Mouse (Mus musculus): ENCODE data around the gene Odf3l2.
A peak's percentile ranks its signal among the peaks of the same experiment; 100 is the strongest.

Odf3l2 gene

GRCm38 (mm10) chr10:79645711-79646110, at the start of gene Odf3l2:
TSS of gene Odf3l2 (minus strand) at chr10:79645738.
- no peak for DNase-seq (ENCODE audit: low spot score in 2 of 2)

- DNase-seq (ENCODE audit: low spot score in 2 of 2) = no peak
Measured at GRCm38 (mm10) chr10:79694379-79694655, 48.8 kb upstream of the Odf3l2 start.

- no peak for DNase-seq (ENCODE audit: low spot score in 2 of 2)
Measured at GRCm38 (mm10) chr10:79693580-79694378, 48.2 kb upstream of the Odf3l2 start.

DNA sequence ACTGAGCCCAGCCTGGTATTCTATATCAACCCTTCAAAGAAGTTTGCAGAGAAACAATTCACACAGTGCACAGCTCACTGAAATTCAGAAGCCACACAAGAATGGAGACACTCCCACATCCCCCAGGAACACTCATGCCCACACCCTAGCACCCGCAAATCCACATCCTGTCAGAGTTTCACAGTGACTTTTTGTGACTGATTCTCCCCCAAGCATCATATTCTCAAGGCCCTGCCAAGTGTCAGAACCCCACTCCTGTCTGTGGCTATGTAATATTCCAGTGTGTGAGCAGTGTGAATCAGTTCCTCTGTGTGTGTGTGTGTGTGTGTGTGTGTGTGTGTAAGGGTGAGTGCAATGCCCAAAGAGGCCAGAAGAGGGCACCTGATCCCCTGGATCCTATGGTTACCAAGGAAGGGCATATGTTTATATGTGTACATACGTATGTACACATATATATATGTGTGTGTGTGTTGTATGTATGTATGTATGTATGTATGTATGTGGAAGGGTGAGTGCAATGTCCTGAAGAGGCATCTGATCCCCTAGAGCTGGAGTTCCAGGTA, 46.5 kb upstream of the Odf3l2 start:
- no peak for DNase-seq (ENCODE audit: low spot score in 2 of 2)

GRCm38 (mm10) chr10:79689178-79689577, 43.6 kb upstream of the Odf3l2 start:
- DNase-seq (ENCODE audit: low spot score in 2 of 2) = no peak

GRCm38 (mm10) chr10:79688720-79689119, 43.2 kb upstream of the Odf3l2 start, which contains the start of gene Gzmm:
TSS of gene Gzmm (plus strand) at chr10:79689020.
- DNase-seq (ENCODE audit: low spot score in 2 of 2) = no peak

GRCm38 (mm10) chr10:79687513-79687912, 42.0 kb upstream of the Odf3l2 start:
- DNase-seq (ENCODE audit: low spot score in 2 of 2) = no peak

- DNase-seq (ENCODE audit: low spot score in 2 of 2) = no peak
Measured at GRCm38 (mm10) chr10:79686691-79687090, 41.2 kb upstream of the Odf3l2 start.

- no peak for DNase-seq (ENCODE audit: low spot score in 2 of 2)
Measured at GRCm38 (mm10) chr10:79686219-79686618, 40.7 kb upstream of the Odf3l2 start.

- no peak for DNase-seq (ENCODE audit: low spot score in 2 of 2)
Measured at GRCm38 (mm10) chr10:79684770-79685600, 39.4 kb upstream of the Odf3l2 start.

DNA sequence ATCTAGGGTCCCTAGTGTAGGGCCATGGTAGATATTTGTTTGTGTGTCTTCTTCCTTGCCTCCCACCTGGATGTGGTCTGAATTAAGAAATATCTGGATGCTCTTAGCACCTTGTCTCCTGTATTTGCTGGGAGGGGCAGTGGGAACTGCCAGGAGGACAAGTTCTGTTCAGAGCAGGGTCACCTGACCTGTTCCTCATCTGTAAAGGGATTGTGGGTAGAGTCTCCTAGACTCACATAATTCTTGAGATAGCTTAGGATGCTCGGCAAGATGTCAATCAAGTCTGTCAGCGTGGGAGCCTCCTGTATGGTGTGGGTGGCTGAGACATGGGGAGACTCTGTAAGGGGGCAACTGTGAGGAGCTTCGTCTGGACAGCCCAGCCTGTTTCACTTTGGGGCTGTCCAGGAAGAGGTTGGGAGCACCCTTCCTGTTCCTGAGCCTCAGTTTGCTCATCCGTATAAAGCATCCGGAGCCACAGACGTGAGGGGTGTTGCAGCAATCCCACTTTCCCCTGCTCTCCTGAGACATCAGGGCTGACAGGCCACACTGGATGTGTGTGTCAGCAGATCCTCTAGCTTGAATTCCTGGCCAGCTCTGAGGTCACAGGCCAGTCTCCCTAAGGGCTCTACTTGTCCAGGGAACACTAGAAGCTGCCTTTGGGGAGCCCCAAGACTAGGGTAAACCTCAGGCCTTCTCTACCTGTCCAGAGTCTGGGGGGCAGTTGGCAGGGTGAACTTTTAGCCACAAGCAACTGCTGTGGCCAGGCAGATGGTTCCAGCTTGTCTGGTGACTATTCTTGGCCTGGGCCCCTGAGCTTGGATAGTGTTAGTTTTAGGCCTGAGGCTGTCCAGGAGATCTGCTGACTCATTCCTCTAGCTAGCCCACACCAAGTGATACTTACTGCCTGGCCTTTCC, 38.4 kb upstream of the Odf3l2 start:
- no peak for DNase-seq (ENCODE audit: low spot score in 2 of 2)

- no peak for DNase-seq (ENCODE audit: low spot score in 2 of 2)
Measured at GRCm38 (mm10) chr10:79682916-79683582, 37.5 kb upstream of the Odf3l2 start.

- DNase-seq (ENCODE audit: low spot score in 2 of 2) = no peak
Measured at GRCm38 (mm10) chr10:79682551-79682915, 37.0 kb upstream of the Odf3l2 start.

- DNase-seq (ENCODE audit: low spot score in 2 of 2) = peak; percentile 100
Measured at GRCm38 (mm10) chr10:79681591-79682245, 36.2 kb upstream of the Odf3l2 start, which contains the start of gene Cdc34. TSS of gene Cdc34 (plus strand) at chr10:79682195.

DNA sequence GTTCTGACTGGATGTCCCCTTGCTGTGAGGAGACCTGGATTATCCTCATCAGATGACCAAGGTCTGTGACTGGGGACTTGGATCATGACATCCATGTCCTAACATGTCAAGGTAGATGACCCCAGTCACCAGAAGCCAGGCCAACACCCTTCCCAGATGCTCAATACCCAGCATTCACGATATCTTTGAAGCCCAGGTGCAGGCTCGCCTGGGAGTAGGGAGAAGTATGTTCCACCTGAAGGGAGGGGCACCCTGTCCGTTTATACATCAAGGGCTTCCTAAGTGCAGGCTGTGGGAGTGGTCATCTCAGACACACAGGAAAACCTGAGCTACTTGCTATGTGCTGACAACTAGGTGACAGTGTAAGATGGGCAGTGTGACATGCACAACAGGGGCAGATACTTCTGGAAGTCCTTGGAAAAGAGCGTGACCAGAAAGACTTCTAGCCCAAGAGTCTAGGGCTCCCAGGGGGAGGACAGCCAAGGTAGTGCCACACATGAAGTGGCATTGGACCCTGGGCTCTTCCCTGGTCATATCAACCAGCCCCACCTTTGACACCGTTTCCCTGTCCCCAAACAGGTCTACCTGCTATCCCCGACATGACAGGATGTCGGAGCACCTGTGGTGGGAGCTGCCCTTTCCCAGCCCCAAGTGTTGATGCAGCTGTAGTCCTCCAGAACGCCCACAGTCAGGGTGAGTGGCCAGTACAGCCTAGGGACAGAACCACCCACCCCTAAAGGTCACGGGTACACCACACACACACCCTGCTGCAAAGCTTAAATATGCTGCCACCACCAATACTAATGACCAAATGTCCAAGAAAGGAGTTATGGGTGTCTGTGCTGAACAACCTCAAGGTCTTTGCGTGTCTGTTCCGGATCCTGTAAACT, 35.3 kb upstream of the Odf3l2 start:
- no peak for DNase-seq (ENCODE audit: low spot score in 2 of 2)

GRCm38 (mm10) chr10:79675346-79676035, 30.0 kb upstream of the Odf3l2 start:
- DNase-seq (ENCODE audit: low spot score in 2 of 2) = no peak

GRCm38 (mm10) chr10:79673054-79673453, 27.5 kb upstream of the Odf3l2 start:
- DNase-seq (ENCODE audit: low spot score in 2 of 2) = no peak

GRCm38 (mm10) chr10:79672088-79672455, 26.5 kb upstream of the Odf3l2 start:
- no peak for DNase-seq (ENCODE audit: low spot score in 2 of 2)

Measured in frontal cortex, postnatal 36 days (tissue).